Mouse (Mus musculus) macrophage (primary cell): ENCODE data around the gene Gm2001. TPM values are rescaled to one million over a fixed set of nuclear protein-coding genes. Genes with fewer than 3 reads are reported as not detected.
"Not testable (repeated sequence)": the region's sequence is repeated elsewhere in the genome, so short reads cannot be mapped to it uniquely, and the experiment has no call there.

ENCODE experiments used
- H3K27ac ChIP-seq: fragments of 350-480 bp; formaldehyde crosslinking; 2 replicates; pipeline ENCODE4 v1.9.0; 2021
- H3K36me3 ChIP-seq: fragments of 350-480 bp; formaldehyde crosslinking; 2 replicates; pipeline ENCODE4 v1.9.0; 2021; ENCODE audit errors: inconsistent target
- H3K4me3 ChIP-seq: fragments of 350-480 bp; formaldehyde crosslinking; 2 replicates; pipeline ENCODE4 v1.9.0; 2021; ENCODE audit errors: inconsistent target
- H3K79me2 ChIP-seq: fragments of 350-480 bp; formaldehyde crosslinking; 2 replicates; pipeline ENCODE4 v1.9.0; 2021; ENCODE audit errors: inconsistent target
- WGBS: methylation state at CpG from one replicate; pipeline ENCODE4 v1.1.7; 2026; ENCODE audit warnings: inconsistent platforms; ENCODE audit not compliant: missing documents; 5-methylcytosine and 5-hydroxymethylcytosine counted together
- polyA plus RNA-seq: library from polyadenylated mRNA; stranded (reverse); fragments of 250-400 nt; gene quantifications from 3 replicates; pipeline ENCODE4 v1.2.4, GENCODE M21; 2018; ENCODE audit warnings: inconsistent platforms
- total RNA-seq, 78 experiments: library from RNA; depleted of rRNA; stranded (reverse); fragments of 250-400 nt; gene quantifications; 1 replicate in 9 of 78; 2 replicates in 24 of 78; 3 replicates in 43 of 78; 4 replicates in 2 of 78; pipeline ENCODE4 v1.2.4; 2018; ENCODE audit warnings: inconsistent platforms in 56 of 78

Gene Gm2001
- not detected for total RNA-seq (2018; cell fraction: chromatin; rRNA removed)
- total RNA-seq (2018; cell fraction: cytosol; rRNA removed): not detected
- total RNA-seq (2018; cell fraction: nucleus; rRNA removed): not detected
- not detected in 3 replicates for polyA plus RNA-seq

DNA sequence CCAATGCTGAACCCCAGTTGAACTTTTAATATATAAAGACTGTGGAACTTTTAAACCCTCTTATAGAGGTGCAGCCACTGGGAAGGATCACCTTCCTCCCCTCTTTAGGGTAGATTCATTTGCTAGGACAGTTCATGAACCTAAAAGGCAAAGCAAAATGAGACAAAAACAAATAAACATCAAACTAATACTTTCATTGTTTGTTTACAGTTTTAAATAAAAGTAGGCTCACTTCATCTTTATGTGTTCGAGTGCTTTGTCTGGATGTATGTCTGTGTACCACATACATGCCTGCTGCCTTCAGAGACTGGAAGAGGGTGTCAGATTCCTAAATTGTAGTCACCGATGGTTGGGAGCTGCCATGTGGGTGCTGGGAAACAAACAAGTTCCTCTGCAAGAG, at the start of gene Gm2001:
Gene Gm2001 (minus strand): TSS at position 101 of the 400 bp plus-strand sequence.
- H3K27ac ChIP-seq, H3K36me3 ChIP-seq, H3K79me2 ChIP-seq, H3K4me3 ChIP-seq: not testable (repeated sequence)
- no CpG with 5 or more reads among the region's 2 CpGs for WGBS

DNA sequence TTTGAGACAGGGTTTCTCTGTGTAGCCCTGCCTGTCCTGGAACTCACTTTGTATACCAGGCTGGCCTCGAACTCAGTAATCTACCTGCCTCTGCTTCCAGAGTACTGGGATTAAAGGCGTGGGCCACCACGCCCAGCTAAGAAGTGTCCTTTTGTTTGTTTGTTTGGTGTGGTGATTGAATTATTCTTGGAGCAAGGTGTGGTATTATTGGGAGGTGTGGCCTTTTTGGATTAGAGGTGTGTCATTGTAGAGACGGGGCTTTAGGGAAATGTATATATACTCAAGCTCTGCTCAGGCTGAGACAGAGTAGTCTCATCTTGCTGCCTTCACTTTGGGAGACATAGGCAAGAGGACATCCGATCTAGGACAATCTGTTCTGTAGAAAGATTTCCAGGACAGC, 31.6 kb upstream of the Gm2001 start, which contains the start of gene Gm2016:
Gene Gm2016 (plus strand): TSS at position 301 of the 400 bp plus-strand sequence.
- H3K79me2 ChIP-seq: not testable (repeated sequence)
- 86% methylated on average over 2 of the region's 5 CpGs for WGBS

DNA sequence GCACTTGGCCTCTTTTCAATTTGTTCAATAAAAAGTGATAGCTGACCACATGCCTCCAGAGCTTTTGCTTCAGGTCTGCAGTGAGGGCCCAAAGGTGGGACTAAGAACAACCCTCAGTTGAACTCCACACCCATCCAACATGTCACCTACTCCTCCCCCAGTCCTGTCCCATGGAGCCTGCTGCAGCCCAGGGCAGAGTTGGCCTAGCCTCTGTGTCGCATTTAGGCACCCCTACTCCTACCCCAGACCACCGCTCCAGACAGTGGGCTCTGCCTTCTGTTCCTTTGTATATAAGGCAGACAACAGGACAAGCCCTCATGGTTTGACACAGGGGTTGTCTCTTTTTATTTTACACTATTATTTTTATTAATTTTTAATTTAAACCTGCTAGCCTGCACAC, 21.9 kb upstream of the Gm2001 start:
- not testable (repeated sequence) for H3K27ac ChIP-seq, H3K4me3 ChIP-seq, H3K79me2 ChIP-seq, H3K36me3 ChIP-seq
- WGBS: 81% methylated on average over 2 of the region's 2 CpGs

More for the DNA sequence above, 31.6 kb upstream of the Gm2001 start, which contains the start of gene Gm2016:
- H3K27ac ChIP-seq, H3K4me3 ChIP-seq, H3K36me3 ChIP-seq: not testable (repeated sequence)

DNA sequence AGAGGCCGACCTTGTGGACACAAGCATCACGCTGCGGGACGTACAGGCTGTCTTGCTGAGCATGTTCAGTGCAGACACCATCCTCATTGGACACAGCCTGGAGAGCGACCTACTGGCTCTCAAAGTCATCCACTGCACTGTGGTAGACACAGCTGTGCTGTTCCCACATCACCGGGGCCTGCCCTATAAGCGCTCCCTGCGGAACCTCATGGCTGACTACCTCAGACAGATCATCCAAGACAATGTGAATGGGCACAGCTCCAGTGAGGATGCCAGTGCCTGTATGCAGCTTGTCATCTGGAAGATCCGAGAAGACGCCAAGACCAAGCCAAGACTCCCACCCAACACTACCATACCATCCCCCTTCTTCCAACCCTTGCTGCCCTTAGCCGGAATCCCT, 21.5 kb upstream of the Gm2001 start:
- H3K36me3 ChIP-seq, H3K4me3 ChIP-seq, H3K79me2 ChIP-seq, H3K27ac ChIP-seq: not testable (repeated sequence)
- 98% methylated on average over 7 of the region's 11 CpGs for WGBS

DNA sequence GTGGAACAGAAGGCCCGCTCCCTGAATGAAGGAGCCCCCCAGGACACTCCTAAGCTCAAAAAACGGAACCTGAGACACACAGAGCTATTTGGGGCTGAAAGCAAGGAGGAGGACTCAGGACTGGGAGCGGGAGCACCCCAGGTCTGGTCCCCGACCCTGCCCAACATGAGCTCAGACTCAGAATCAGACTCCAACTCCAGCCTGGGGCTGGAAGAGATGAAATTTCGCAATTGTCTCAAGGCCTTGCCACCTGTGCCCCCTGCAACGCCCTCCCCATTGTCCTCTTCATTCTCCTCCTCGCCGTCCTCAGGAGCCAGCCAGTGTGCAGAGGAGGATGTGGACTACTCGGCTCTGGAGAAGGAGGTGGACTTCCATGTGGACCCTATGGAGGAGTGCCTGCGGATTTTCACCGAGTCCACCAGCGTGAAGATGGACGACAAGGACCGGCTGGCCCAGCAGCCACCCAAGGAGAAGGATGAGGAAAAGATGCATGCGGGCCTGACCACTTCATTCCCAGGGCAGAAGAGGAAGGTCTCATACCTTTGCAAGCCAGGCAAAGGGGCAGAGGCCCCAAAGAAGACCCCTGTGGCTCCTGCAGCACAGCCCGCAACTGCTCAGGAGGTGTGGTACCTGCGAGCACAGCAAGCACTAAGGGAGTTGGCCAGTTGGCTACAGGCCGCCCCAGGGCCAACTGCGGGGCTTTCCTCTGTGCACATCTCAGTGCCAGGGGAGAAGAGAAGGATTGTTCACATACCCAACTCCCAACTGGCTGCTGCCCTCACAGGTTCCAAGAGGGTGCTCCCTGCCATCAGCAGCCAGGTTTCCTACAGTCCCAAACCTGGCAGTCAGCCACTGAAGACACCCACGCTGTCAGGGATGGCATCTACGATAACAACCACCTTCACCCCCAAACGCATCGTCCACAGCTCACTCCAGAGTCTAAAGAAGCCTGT, 19.9 kb upstream of the Gm2001 start:
- not testable (repeated sequence) for H3K4me3 ChIP-seq, H3K79me2 ChIP-seq, H3K36me3 ChIP-seq, H3K27ac ChIP-seq
- WGBS: 84% methylated on average over 22 of the region's 23 CpGs

DNA sequence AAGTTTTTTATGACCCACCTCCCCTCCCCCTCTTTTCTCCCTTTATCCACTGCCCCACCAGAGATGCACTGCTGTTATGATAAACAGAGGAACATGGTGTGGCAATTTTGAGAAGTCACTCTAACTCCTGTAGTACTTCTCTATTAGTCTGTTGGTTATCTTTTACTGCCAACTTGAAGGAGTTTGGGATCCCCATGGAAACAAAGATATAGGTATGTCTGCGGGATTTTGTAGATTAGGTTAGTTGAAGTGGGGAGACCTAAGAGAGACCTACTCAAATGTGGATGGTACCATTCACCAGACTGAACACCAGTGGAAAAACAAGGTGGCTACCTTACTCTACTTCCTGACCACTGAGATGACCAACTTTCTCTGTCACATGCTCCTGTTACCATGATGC, 13.9 kb upstream of the Gm2001 start:
- not testable (repeated sequence) for H3K27ac ChIP-seq, H3K79me2 ChIP-seq, H3K36me3 ChIP-seq, H3K4me3 ChIP-seq
- WGBS: 83% methylated on average over 1 of the region's 1 CpGs

DNA sequence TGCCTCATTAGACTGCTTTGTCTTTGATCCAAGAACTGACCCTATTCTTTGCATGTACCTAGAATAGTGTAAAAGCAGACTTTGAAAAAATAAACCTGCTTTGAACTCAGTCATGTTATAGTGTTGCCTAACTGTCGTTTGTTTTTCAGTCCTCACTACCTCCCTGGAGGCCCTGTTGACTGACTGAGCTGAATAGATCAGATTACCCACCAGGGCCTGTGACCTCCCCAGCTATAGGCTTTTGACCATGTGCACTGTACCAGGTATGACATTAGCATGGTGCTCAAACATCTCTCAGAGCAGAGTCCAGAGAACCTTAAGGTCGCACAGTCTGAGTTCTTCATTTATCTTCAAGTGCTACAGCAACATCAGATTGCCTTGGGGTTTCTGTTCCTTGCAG, 8.5 kb upstream of the Gm2001 start:
- not testable (repeated sequence) for H3K27ac ChIP-seq
- no CpG with 5 or more reads among the region's 2 CpGs for WGBS

DNA sequence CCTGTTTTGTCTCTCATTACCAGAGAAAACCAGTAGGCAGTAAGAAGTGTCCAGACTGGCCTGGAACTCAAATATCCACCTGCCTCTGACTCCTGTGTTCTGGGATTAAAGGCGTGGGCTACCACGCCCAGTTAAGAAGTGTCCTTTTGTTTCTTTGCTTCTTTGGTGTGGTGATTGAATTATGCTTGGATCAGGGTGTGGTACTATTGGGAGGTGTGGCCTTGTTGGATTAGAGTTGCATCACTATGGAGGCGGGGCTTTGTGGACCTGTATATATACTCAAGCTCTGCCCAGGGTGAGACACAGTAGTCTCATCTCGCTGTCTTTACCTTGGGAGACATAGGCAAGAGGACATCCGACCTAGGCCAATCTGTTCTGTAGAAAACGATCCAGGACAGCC, 25.9 kb downstream of the Gm2001 start, which contains the start of gene BB287469:
Gene BB287469 (plus strand): TSS at position 301 of the 400 bp plus-strand sequence.
- not testable (repeated sequence) for H3K4me3 ChIP-seq, H3K79me2 ChIP-seq, H3K36me3 ChIP-seq, H3K27ac ChIP-seq
- no CpG with 5 or more reads among the region's 6 CpGs for WGBS

More for the DNA sequence above, 8.5 kb upstream of the Gm2001 start:
- H3K36me3 ChIP-seq, H3K79me2 ChIP-seq, H3K4me3 ChIP-seq: not testable (repeated sequence)

DNA sequence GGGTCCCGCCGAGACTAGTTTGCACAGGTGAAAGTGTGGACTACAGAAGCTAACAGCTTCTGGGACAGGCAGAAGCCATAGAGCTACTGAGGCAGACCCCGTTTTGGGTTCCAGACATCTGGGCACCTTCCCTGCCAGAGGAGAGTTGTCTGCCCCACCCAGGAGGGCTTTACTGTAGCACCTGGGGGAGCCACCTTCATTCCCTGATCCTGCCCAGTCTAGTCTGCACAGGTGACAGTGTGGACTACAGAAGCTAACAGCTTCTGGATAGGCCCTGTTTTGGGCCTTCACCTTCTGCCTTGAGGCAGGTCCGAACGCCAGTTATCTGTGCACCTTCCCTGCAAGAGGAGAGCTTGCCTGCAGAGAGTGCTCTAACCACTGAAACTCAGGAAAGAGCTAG, 44.2 kb downstream of the Gm2001 start:
- not testable (repeated sequence) for H3K79me2 ChIP-seq, H3K36me3 ChIP-seq, H3K27ac ChIP-seq, H3K4me3 ChIP-seq
- 86% methylated on average over 3 of the region's 5 CpGs for WGBS

DNA sequence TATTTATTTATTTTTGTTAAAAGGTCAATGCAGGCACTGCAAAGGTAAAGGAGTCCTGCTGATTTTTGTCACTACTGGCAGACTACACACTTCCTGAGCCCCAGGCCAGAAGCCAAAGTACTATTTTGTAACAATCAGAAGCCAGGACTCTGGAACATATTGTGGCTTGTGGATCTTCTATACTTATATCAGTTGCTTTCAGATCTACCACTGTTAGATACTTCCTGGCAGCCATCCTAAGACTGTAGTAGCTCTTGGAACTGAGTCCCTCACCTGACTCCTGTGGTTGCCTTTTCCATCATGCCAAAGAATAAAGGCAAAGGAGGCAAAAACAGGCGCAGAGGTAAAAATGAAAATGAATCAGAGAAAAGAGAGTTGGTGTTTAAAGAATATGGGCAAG, 46.9 kb downstream of the Gm2001 start, which contains the start of gene Gm21936:
Gene Gm21936 (plus strand): TSS at position 301 of the 400 bp plus-strand sequence.
- not testable (repeated sequence) for H3K36me3 ChIP-seq, H3K79me2 ChIP-seq, H3K27ac ChIP-seq, H3K4me3 ChIP-seq
- no CpG with 5 or more reads among the region's 1 CpGs for WGBS

Other genes starting within 250 kb of the Gm2001 start
- gene Oog1, start 239.7 kb downstream of the Gm2001 start, polyA plus RNA-seq: not detected in 3 replicates
- gene Gm4027, start 223.5 kb downstream of the Gm2001 start, polyA plus RNA-seq: not detected in 3 replicates
- gene Gm16381, start 197.7 kb downstream of the Gm2001 start, polyA plus RNA-seq: not detected in 3 replicates
- gene Gm21319, start 66.6 kb downstream of the Gm2001 start, polyA plus RNA-seq: not detected in 3 replicates
- not detected in 3 replicates for gene Gm21936, start 46.8 kb downstream of the Gm2001 start, polyA plus RNA-seq
- gene BB287469, start 25.8 kb downstream of the Gm2001 start, polyA plus RNA-seq: not detected in 3 replicates
- gene Gm2016, start 31.7 kb upstream of the Gm2001 start, polyA plus RNA-seq: not detected in 3 replicates
- not detected in 3 replicates for gene Gm2022, start 53.0 kb upstream of the Gm2001 start, polyA plus RNA-seq
- not detected in 3 replicates for gene Gm2035, start 77.5 kb upstream of the Gm2001 start, polyA plus RNA-seq
- gene Gm2042, start 111.7 kb upstream of the Gm2001 start, polyA plus RNA-seq: not detected in 3 replicates
- gene Gm2075, start 169.5 kb upstream of the Gm2001 start, polyA plus RNA-seq: not detected in 3 replicates
- gene Gm6803, start 176.4 kb upstream of the Gm2001 start, polyA plus RNA-seq: not detected in 3 replicates
- not detected in 3 replicates for gene Gm2056, start 184.7 kb upstream of the Gm2001 start, polyA plus RNA-seq
- not detected in 3 replicates for gene Gm16368, start 241.4 kb upstream of the Gm2001 start, polyA plus RNA-seq